Mouse (Mus musculus) lung, embryonic 14.5 days (tissue): Measurements from ENCODE around the gene Hnrnpk. TPM values are rescaled to one million over a fixed set of nuclear protein-coding genes. Genes with fewer than 3 reads are reported as not detected.

Source experiments
- ATAC-seq: fragments of 200-750 bp; cut with Nextera tagmentation; 2 replicates; pipeline ENCODE4 v1.8.0; 2017; ENCODE audit warnings: mild to moderate bottlenecking, moderate TSS enrichment, moderate library complexity; ENCODE audit not compliant: insufficient read depth
- DNase-seq: peaks from one replicate; pipeline ENCODE4 v3.0.0-alpha.2; 2015
- H3K27ac ChIP-seq: fragments of 300-500 bp; sonication (generic); 2 replicates; pipeline ENCODE4 v1.5.1; 2014; ENCODE audit warnings: low read depth, mild to moderate bottlenecking, moderate library complexity
- H3K27me3 ChIP-seq: fragments of 300-500 bp; sonication (generic); 2 replicates; pipeline ENCODE4 v1.6.1; 2014; ENCODE audit warnings: low read length, control low read depth; ENCODE audit not compliant: insufficient read depth
- H3K36me3 ChIP-seq: fragments of 300-500 bp; sonication (generic); 2 replicates; pipeline ENCODE4 v1.6.1; 2014; ENCODE audit warnings: control low read depth; ENCODE audit not compliant: insufficient read depth
- H3K4me1 ChIP-seq: fragments of 300-500 bp; sonication (generic); 2 replicates; pipeline ENCODE4 v1.6.1; 2014; ENCODE audit warnings: antibody characterized with exemption, control low read depth; ENCODE audit not compliant: insufficient read depth
- H3K4me2 ChIP-seq: fragments of 300-500 bp; sonication (generic); 2 replicates; pipeline ENCODE4 v1.6.1; 2014; ENCODE audit warnings: mild to moderate bottlenecking
- H3K4me3 ChIP-seq: fragments of 300-500 bp; sonication (generic); 2 replicates; pipeline ENCODE4 v1.5.1; 2014; ENCODE audit warnings: low read depth, low read length
- H3K9ac ChIP-seq: fragments of 300-500 bp; sonication (generic); 2 replicates; pipeline ENCODE4 v1.6.1; 2014
- H3K9me3 ChIP-seq: fragments of 300-500 bp; sonication (generic); 2 replicates; pipeline ENCODE4 v1.6.1; 2016; ENCODE audit warnings: low read depth, low read length, control low read depth
- CTCF ChIP-seq: IDR thresholded peaks from 2 replicates; pipeline ENCODE4 v1.5.1; 2016; ENCODE audit warnings: antibody characterized with exemption, low read depth
- WGBS: fragments of 180-500 bp; shearing (Covaris S2); extraction: QIAGEN DNeasy Blood & Tissue Kit; methylation state at CpG from one replicate; pipeline ENCODE4 v1.1.7; 2014; 5-methylcytosine and 5-hydroxymethylcytosine counted together
- microRNA counts: library from miRNA; unstranded; fragments of <30 nt; microRNA quantifications from one replicate; lab custom pipeline; 2016
- microRNA-seq: library from miRNA; unstranded; fragments of <30 nt; microRNA quantifications from one replicate; pipeline ENCODE4, GENCODE M21; 2016; ENCODE audit warnings: borderline number of aligned reads
- polyA plus RNA-seq: library from polyadenylated mRNA; unstranded; fragments of >200 nt; fragmentation: Nextera tagmentation; extraction: Ambion mirVana; gene quantifications from 2 replicates; pipeline ENCODE4 v1.2.1, GENCODE M21; 2014

Hnrnpk gene
- polyA plus RNA-seq, 1 experiment from 2014 or later: 1,795 TPM

- Histone ChIP-seq H3K36me3 (no peaks in the 10 kb centered on the region), H3K4me3 (no peak overlapping the region), H3K4me2 (no peak overlapping the region), H3K27ac (no peak overlapping the region), H3K9me3 (no peaks in the 10 kb centered on the region), H3K27me3 (no peaks in the 10 kb centered on the region), H3K4me1 (no peaks in the 10 kb centered on the region), H3K9ac (no peak overlapping the region)
- DNase-seq (no peak), ATAC-seq (no peak)
- no peak for TF ChIP-seq CTCF
These were observed 50.1 kb downstream of the Hnrnpk start for GRCm38 (mm10) chr13:58352996-58353395.

DNA sequence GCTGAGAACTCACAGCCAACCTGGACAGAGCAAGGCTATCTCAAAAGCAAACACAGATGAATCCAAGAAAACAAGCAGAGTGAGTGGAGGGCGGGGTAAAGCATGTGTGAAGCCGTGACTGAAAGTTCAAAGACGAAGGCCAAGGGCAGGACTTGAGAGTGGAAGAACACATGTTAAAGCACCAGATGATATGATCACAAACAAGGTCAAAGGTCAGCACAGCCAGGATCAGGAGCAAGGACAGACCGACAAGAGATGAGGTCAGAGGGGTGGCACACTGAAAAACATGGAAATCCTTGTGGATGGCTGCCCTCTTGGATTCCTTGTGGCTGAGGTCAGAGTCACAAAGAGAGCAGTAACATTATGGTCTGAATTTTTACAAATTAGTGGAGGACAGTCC is 52.5 kb downstream of the Hnrnpk start:
- TF ChIP-seq CTCF: no peak
- 31% methylated on average over 4 of the region's 4 CpGs for WGBS
- Histone ChIP-seq H3K4me1 (no peaks in the 10 kb centered on the region), H3K4me3 (no peak overlapping the region), H3K36me3 (no peaks in the 10 kb centered on the region), H3K27me3 (no peaks in the 10 kb centered on the region), H3K4me2 (no peak overlapping the region), H3K27ac (no peak overlapping the region), H3K9ac (no peak overlapping the region), H3K9me3 (no peaks in the 10 kb centered on the region)
- ATAC-seq (no peak), DNase-seq (no peak)

GRCm38 (mm10) chr13:58344505-58344904 is 58.6 kb downstream of the Hnrnpk start:
- Histone ChIP-seq H3K9me3 (no peaks in the 10 kb centered on the region), H3K27ac (no peak overlapping the region), H3K4me1 (no peaks in the 10 kb centered on the region), H3K4me3 (no peak overlapping the region), H3K27me3 (no peaks in the 10 kb centered on the region), H3K36me3 (no peaks in the 10 kb centered on the region), H3K4me2 (no peak overlapping the region), H3K9ac (no peak overlapping the region)
- 78% methylated on average over 9 of the region's 9 CpGs for WGBS
- DNase-seq: no peak
- no peak for TF ChIP-seq CTCF
- no peak for ATAC-seq

MicroRNAs encoded within 50 kb of the gene (microRNA counts, 519-probe panel; counts per million panel counts)
- 3,389 counts per million, percentile 68 among the panel's probes with 10 or more counts for microRNA mmu-miR-7a (lab: Ali Mortazavi, UCI)

Small RNAs within 50 kb of the gene (microRNA-seq; reads per million reads assigned to microRNA genes)
- gene Mir7-1: 124 reads per million, percentile 52 among the genes with 10 or more reads in this experiment

Other genes with a start within 250 kb of the Hnrnpk start
- 29.7 and 30.9 TPM in 2 replicates for gene Idnk, start 245.7 kb downstream of the Hnrnpk start, polyA plus RNA-seq
- gene Ubqln1, start 187.7 kb downstream of the Hnrnpk start, polyA plus RNA-seq: 98.6 and 107 TPM in 2 replicates
- 19.2 and 22.2 TPM in 2 replicates for gene Gkap1, start 127.6 kb downstream of the Hnrnpk start, polyA plus RNA-seq
- gene Kif27, start 44.2 kb downstream of the Hnrnpk start, polyA plus RNA-seq: 0.61 and 0.82 TPM in 2 replicates
- gene 2210016F16Rik, start 18.1 kb downstream of the Hnrnpk start, polyA plus RNA-seq: 34.0 and 34.2 TPM in 2 replicates
- 25.7 and 28.8 TPM in 2 replicates for gene Rmi1, start 1.1 kb downstream of the Hnrnpk start, polyA plus RNA-seq
- gene Slc28a3, start 207.5 kb upstream of the Hnrnpk start, polyA plus RNA-seq: 0.08 TPM in 1 of 2 replicates, not detected in the other